ENCODE assay signal across 10 mouse cellular contexts in genomic region chr15:90841471-90841870, GRCm38 (mm10).
A peak's percentile ranks its signal among the peaks of the same experiment; 100 is the strongest.
DNase-seq lines count a peak whose midpoint lies in the region; ATAC-seq lines count a peak whose summit lies in the region.
"Had no signal": no experiment of that assay in that cellular context is flagged by ENCODE, and none has a peak within 500 bp of the region (broad histone marks: within the 10 kb centered on the region; RNA-seq: fewer than 3 reads in every experiment).

No protein-coding gene starts in this region.

- H3K4me2 ChIP-seq in forebrain, embryonic 13.5 days = no peak overlapping the region
- H3K4me2 ChIP-seq in liver, embryonic 11.5 days = no peak overlapping the region
- H3K4me2 ChIP-seq: liver, embryonic 15.5 days had no signal

- no peak overlapping the region for H3K4me3 ChIP-seq in forebrain, embryonic 13.5 days
- no peak overlapping the region for H3K4me3 ChIP-seq in forebrain, embryonic 10.5 days
- no peak overlapping the region for H3K4me3 ChIP-seq in liver, embryonic 11.5 days (ENCODE audit: low read depth, low read length)
- H3K4me3 ChIP-seq: liver, embryonic 15.5 days had no signal

- ATAC-seq in forebrain, embryonic 13.5 days = 0 out of 2 replicates have a peak, but pooled peaks have one; percentile 33
- peak; percentile 57; the same call in 1 of the 2 replicates for ATAC-seq in liver, embryonic 11.5 days (replicated peaks; ENCODE audit: low FRiP score)
- ATAC-seq in megakaryocyte progenitor cell, adult 5-6 weeks (replicated peaks; ENCODE audit: poor library complexity) = peak; percentile 65; the same call in 1 of the 2 replicates

- H3K4me1 ChIP-seq in forebrain, embryonic 13.5 days = no peaks in the 10 kb centered on the region
- no peaks in the 10 kb centered on the region for H3K4me1 ChIP-seq in forebrain, embryonic 10.5 days
- H3K4me1 ChIP-seq in liver, embryonic 11.5 days (replicated peaks; ENCODE audit: control insufficient read depth, insufficient read depth, low read length) = no peaks in the 10 kb centered on the region
- H3K4me1 ChIP-seq: liver, embryonic 15.5 days had no signal

- no peaks in the 10 kb centered on the region for H3K27me3 ChIP-seq in forebrain, embryonic 13.5 days
- H3K27me3 ChIP-seq in forebrain, embryonic 10.5 days (ENCODE audit: poor library complexity, severe bottlenecking) = no peaks in the 10 kb centered on the region; the same call in 1 of the 2 replicates
- no peaks in the 10 kb centered on the region for H3K27me3 ChIP-seq in liver, embryonic 11.5 days (replicated peaks; ENCODE audit: control insufficient read depth, insufficient read depth, low read length)
- H3K27me3 ChIP-seq: CH12.LX; liver, embryonic 15.5 days had no signal

- H3K27ac ChIP-seq in forebrain, embryonic 13.5 days = no peak overlapping the region
- no peak overlapping the region for H3K27ac ChIP-seq in forebrain, embryonic 10.5 days
- H3K27ac ChIP-seq in liver, embryonic 11.5 days (ENCODE audit: low read depth, low read length) = no peak overlapping the region
- H3K27ac ChIP-seq: liver, embryonic 15.5 days had no signal

- no peak overlapping the region for H3K9ac ChIP-seq in forebrain, embryonic 13.5 days
- H3K9ac ChIP-seq in liver, embryonic 11.5 days (ENCODE audit: low read depth, low read length) = no peak overlapping the region
- H3K9ac ChIP-seq: liver, embryonic 15.5 days had no signal

- no peaks in the 10 kb centered on the region for H3K36me3 ChIP-seq in forebrain, embryonic 13.5 days (ENCODE audit: poor library complexity, severe bottlenecking)
- no peaks in the 10 kb centered on the region for H3K36me3 ChIP-seq in forebrain, embryonic 10.5 days (replicated peaks)
- H3K36me3 ChIP-seq in liver, embryonic 11.5 days (ENCODE audit: control insufficient read depth, insufficient read depth, low read length) = no peaks in the 10 kb centered on the region
- H3K36me3 ChIP-seq: liver, embryonic 15.5 days had no signal

- H3K9me3 ChIP-seq in forebrain, embryonic 13.5 days (replicated peaks) = no peaks in the 10 kb centered on the region
- H3K9me3 ChIP-seq in forebrain, embryonic 10.5 days = no peaks in the 10 kb centered on the region
- H3K9me3 ChIP-seq in liver, embryonic 11.5 days (ENCODE audit: control insufficient read depth, low read length) = no peaks in the 10 kb centered on the region
- H3K9me3 ChIP-seq: liver, embryonic 15.5 days had no signal

- 20% methylated on average over 5 of the region's 5 CpGs for WGBS in forebrain, embryonic 13.5 days
- WGBS in forebrain, embryonic 10.5 days = 29% methylated on average over 5 of the region's 5 CpGs
- 38% methylated on average over 5 of the region's 5 CpGs for WGBS in liver, embryonic 11.5 days

- DNase-seq in forebrain, embryonic 10.5 days (ENCODE audit: extremely low spot score, low spot score) = no peak
- DNase-seq in liver, embryonic 11.5 days (ENCODE audit: low spot score) = no peak
- no peak for DNase-seq in liver
- peak; percentile 39 for DNase-seq in embryo, embryonic 11.5 days (ENCODE audit: low read depth, low spot score)
- DNase-seq in ovary, adult 18-20 months (ENCODE audit: low spot score) = no peak
- no peak for DNase-seq in adrenal gland, postnatal 4 days (ENCODE audit: low spot score in 2 of 2)
